In genomic region chr2:180107081-180107480, GRCm38 (mm10) we compare ENCODE assay signal across 11 mouse cellular contexts. TPM values are rescaled to one million over a fixed set of nuclear protein-coding genes. Genes with fewer than 3 reads are reported as not detected.
DNase-seq lines count a peak whose midpoint lies in the region; ATAC-seq and TF ChIP-seq lines count a peak whose summit lies in the region.
"Had no signal": no experiment of that assay in that cellular context is flagged by ENCODE, and none has a peak within 500 bp of the region (broad histone marks: within the 10 kb centered on the region; RNA-seq: fewer than 3 reads in every experiment).

No protein-coding gene starts in this region.

- H3K4me1 ChIP-seq in kidney, adult 2 months (ENCODE audit: control insufficient read depth, insufficient read depth, low read length), result 0 out of 2 replicates have a peak, but pooled peaks cover 3% of the 10 kb centered on the region
- peaks cover 8 to 20% of the 10 kb centered on the region in 2 experiments for H3K4me1 ChIP-seq in CH12.LX (ENCODE audit: control insufficient read depth in 1 of 2, insufficient read depth in 2 of 2)

- peak; percentile 43 for TF ChIP-seq RAD21 in CH12.LX (IDR thresholded peaks at IDR 0.05; ENCODE audit: low read depth, low read length)

- TF ChIP-seq CTCF in kidney, adult 2 months (conservative IDR thresholded peaks at IDR 0.05; ENCODE audit: insufficient read depth, insufficient read length, low read depth, low read length), result 0 out of 2 replicates have a peak, but pooled peaks have one; percentile 19
- peak in 1 of 2 experiments; percentile 59; a peak in 2 of 4 replicates for TF ChIP-seq CTCF in CH12.LX (conservative IDR thresholded peaks at IDR 0.05 in 1 of 2, IDR thresholded peaks at IDR 0.05 in 1 of 2; ENCODE audit: low read depth in 2 of 2, low read length in 2 of 2)

- no peak for TF ChIP-seq POLR2A in kidney, adult 2 months (IDR thresholded peaks at IDR 0.05; ENCODE audit: low read depth, low read length)
- TF ChIP-seq POLR2A in CH12.LX (IDR thresholded peaks at IDR 0.05; ENCODE audit: low read depth, low read length), result no peak

- no peak overlapping the region for H3K4me3 ChIP-seq in kidney, adult 2 months (ENCODE audit: insufficient read depth, low read depth, low read length)
- no peak overlapping the region for H3K4me3 ChIP-seq in CH12.LX (replicated peaks in 1 of 3; ENCODE audit: low read depth in 2 of 3, low read length in 2 of 3, poor library complexity in 1 of 3)

- DNase-seq in kidney, adult 2 months, result no peak
- no peak for DNase-seq in kidney, adult 18-20 months
- DNase-seq in 416B (ENCODE audit: low read depth) (peak; percentile 64), CH12.LX (ENCODE audit: extremely low read depth) (no peak), adipocyte (ENCODE audit: low spot score) (no peak)
- no peak for DNase-seq in ovary, postnatal 10 days (ENCODE audit: low spot score)
- DNase-seq in layer of hippocampus, adult 9-11 months, result no peak

- 80% methylated on average over 4 of the region's 4 CpGs for WGBS in kidney, adult 2 months

- ATAC-seq in megakaryocyte, adult 5-6 weeks (ENCODE audit: poor library complexity, severe bottlenecking), result 0 out of 2 replicates have a peak, but pooled peaks have one; percentile 44
- ATAC-seq: Patski had no signal

- no peaks in the 10 kb centered on the region for H3K36me3 ChIP-seq in kidney, adult 2 months (ENCODE audit: control insufficient read depth, insufficient read depth, low read length)
- H3K36me3 ChIP-seq in CH12.LX (replicated peaks in 1 of 2; ENCODE audit: control insufficient read depth in 1 of 2, insufficient read depth in 1 of 2, low read length in 1 of 2), result no peaks in the 10 kb centered on the region

- no peak overlapping the region for H3K27ac ChIP-seq in kidney, adult 2 months (ENCODE audit: insufficient read depth, low read depth, low read length)
- H3K27ac ChIP-seq in CH12.LX (ENCODE audit: insufficient read depth, low read depth), result no peak overlapping the region

- no peak for TF ChIP-seq EP300 in CH12.LX (IDR thresholded peaks at IDR 0.05; ENCODE audit: low read length)

- no peak overlapping the region for H3K4me2 ChIP-seq in CH12.LX (ENCODE audit: insufficient read depth, low read depth, poor library complexity, severe bottlenecking)

- H3K9me3 ChIP-seq in CH12.LX (replicated peaks; ENCODE audit: low read length), result peaks cover 7% of the 10 kb centered on the region

- dilution Hi-C loops in CH12.LX (cut with MboI; ENCODE audit: extremely low pct_ligation_motif_present, extremely low pct_unique_long_range_greater_than_20kb, low sequenced_read_pairs), result no loop called here

- in situ Hi-C loops in CH12.LX (cut with MboI; ENCODE audit: low pct_ligation_motif_present, low pct_unique_long_range_greater_than_20kb, low sequenced_read_pairs), result no loop called here

- peaks cover 1% of the 10 kb centered on the region; the same call in 1 of the 2 replicates for H3K27me3 ChIP-seq in kidney, adult 2 months (replicated peaks; ENCODE audit: control insufficient read depth, insufficient read depth, low read length)
- peaks cover 79% of the 10 kb centered on the region for H3K27me3 ChIP-seq in CH12.LX (replicated peaks)

- no peaks in the 10 kb centered on the region for H3K79me2 ChIP-seq in CH12.LX (replicated peaks; ENCODE audit: control insufficient read depth, extremely low read depth, insufficient read depth, poor library complexity, severe bottlenecking)

- H3K9ac ChIP-seq in CH12.LX (ENCODE audit: insufficient read depth, low read depth), result no peak overlapping the region

TF ChIP-seq in CH12.LX, 34 proteins besides CTCF, POLR2A, EP300 and RAD21:
- TF ChIP-seq USF2 (conservative IDR thresholded peaks at IDR 0.05; ENCODE audit: low read depth, low read length) (no peak), SMC3 (IDR thresholded peaks at IDR 0.05; ENCODE audit: low read depth, low read length) (peak; percentile 8; the same call in 1 of the 2 replicates)

RNA-seq across cellular contexts. Expression of gene Hrh3, which starts 2.8 kb away (rescaled TPM):
- 0.08 and 0.17 TPM in 2 replicates for polyA plus RNA-seq in kidney, adult 2 months (2012; rRNA removed)
- total RNA-seq in CH12.LX (2012; rRNA removed) (not detected in 2 replicates), CH12.LX (2014; rRNA removed) (not detected in 2 replicates)
- polyA plus RNA-seq in CH12.LX (2012; ENCODE audit: insufficient read length, low read depth), result not detected in 2 replicates
- 0.04 TPM in 1 of 2 replicates, not detected in the other for total RNA-seq in megakaryocyte, adult 5-6 weeks (2015)
- not detected in 2 replicates for total RNA-seq in megakaryocyte, adult 5-6 weeks (2017)
- polyA plus RNA-seq: kidney, embryonic 16.5 days; liver, embryonic 16.5 days had no signal

RNA-seq across cellular contexts. Expression of gene Osbpl2, which starts 12.0 kb away (rescaled TPM):
- 30.3 and 33.8 TPM in 2 replicates for polyA plus RNA-seq in kidney, adult 2 months (2012; rRNA removed)
- total RNA-seq in CH12.LX (2012; rRNA removed), result 11.4 and 12.0 TPM in 2 replicates
- 12.8 and 13.4 TPM in 2 replicates for total RNA-seq in CH12.LX (2014; rRNA removed)
- 15.6 and 16.9 TPM in 2 replicates for polyA plus RNA-seq in CH12.LX (2012; ENCODE audit: insufficient read length, low read depth)
- 22.0 and 23.2 TPM in 2 replicates for total RNA-seq in megakaryocyte, adult 5-6 weeks (2015)
- 39.8 and 62.2 TPM in 2 replicates for total RNA-seq in megakaryocyte, adult 5-6 weeks (2017)

RNA-seq across cellular contexts. Expression of gene Mtg2, which starts 36.7 kb away (rescaled TPM):
- 24.3 and 26.2 TPM in 2 replicates for polyA plus RNA-seq in kidney, adult 2 months (2012; rRNA removed)
- total RNA-seq in CH12.LX (2012; rRNA removed) (24.7 and 31.8 TPM in 2 replicates), CH12.LX (2014; rRNA removed) (24.1 and 26.5 TPM in 2 replicates)
- 23.5 and 28.6 TPM in 2 replicates for polyA plus RNA-seq in CH12.LX (2012; ENCODE audit: insufficient read length, low read depth)
- total RNA-seq in megakaryocyte, adult 5-6 weeks (2015), result 3.3 and 4.9 TPM in 2 replicates
- total RNA-seq in megakaryocyte, adult 5-6 weeks (2017), result 4.5 and 6.6 TPM in 2 replicates
